Mouse (Mus musculus) neutrophil, adult 5-6 weeks (primary cell): ENCODE measurements around the gene Ireb2. TPM values are rescaled to one million over a fixed set of nuclear protein-coding genes. Genes with fewer than 3 reads are reported as not detected.

Experiments used
- ATAC-seq: fragments of 151-379, 151-347 bp; 2 replicates; pipeline ENCODE4 v1.8.0; 2017; ENCODE audit warnings: mild to moderate bottlenecking, moderate TSS enrichment; ENCODE audit not compliant: insufficient number of reproducible peaks, poor library complexity, low FRiP score, severe bottlenecking; ENCODE audit errors: extremely low read depth
- total RNA-seq: library from RNA; stranded (forward); fragments of 200-1000 nt; gene quantifications from 2 replicates; pipeline ENCODE4 v1.2.3, GENCODE M21; 2017

Gene Ireb2
- total RNA-seq, 1 experiment from 2014 or later: 42.1 TPM

DNA sequence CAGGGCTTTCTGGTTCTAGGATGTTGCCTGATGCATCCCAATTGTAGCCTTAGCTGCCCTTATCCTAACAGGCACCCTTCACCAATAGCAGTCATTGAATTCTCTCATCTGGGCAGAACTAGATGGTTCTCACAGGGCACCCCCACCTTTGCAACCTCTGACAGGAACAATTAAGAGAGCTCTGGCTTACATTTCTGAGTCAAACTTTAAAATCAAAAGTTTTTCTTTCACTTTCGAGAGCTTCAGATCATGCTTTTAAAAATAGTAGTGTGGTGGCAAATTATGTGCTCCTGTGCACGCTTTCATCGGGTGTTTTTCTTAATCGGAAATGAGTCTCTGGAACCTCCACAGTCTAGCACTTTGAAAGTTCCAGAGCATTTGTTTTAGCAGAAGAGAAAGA is 97.5 kb downstream of the Ireb2 start:
- ATAC-seq: no peak

Other genes starting within 250 kb of the Ireb2 start
- 1.5 and 1.6 TPM in 2 replicates for gene Acsbg1, start 201.9 kb upstream of the Ireb2 start, total RNA-seq
- gene Dnaja4, start 164.9 kb upstream of the Ireb2 start, total RNA-seq: 1.4 and 2.3 TPM in 2 replicates
- 22.5 and 29.2 TPM in 2 replicates for gene Wdr61, start 129.3 kb upstream of the Ireb2 start, total RNA-seq
- gene Crabp1, start 99.0 kb upstream of the Ireb2 start, total RNA-seq: not detected in 2 replicates
- gene Hykk, start 53.5 kb downstream of the Ireb2 start, total RNA-seq: 0.23 and 0.37 TPM in 2 replicates
- 114 and 125 TPM in 2 replicates for gene Psma4, start 87.0 kb downstream of the Ireb2 start, total RNA-seq
- not detected in 2 replicates for gene AY074887, start 87.2 kb downstream of the Ireb2 start, total RNA-seq
- gene Chrna5, start 117.1 kb downstream of the Ireb2 start, total RNA-seq: not detected in 2 replicates
- not detected in 2 replicates for gene Chrna3, start 162.8 kb downstream of the Ireb2 start, total RNA-seq
- not detected in 2 replicates for gene Chrnb4, start 185.0 kb downstream of the Ireb2 start, total RNA-seq